Mouse (Mus musculus): ENCODE measurements around the gene Nek6.

GRCm38 (mm10) chr2:38533322-38533721, 21.9 kb downstream of the Nek6 start:
- TF ChIP-seq CTCF (conservative IDR thresholded peaks at IDR 0.05; ENCODE audit: low read length), result no peak
- no peak for TF ChIP-seq POU5F1 (IDR thresholded peaks at IDR 0.05; ENCODE audit: borderline replicate concordance, low read length)
- TF ChIP-seq NANOG (IDR thresholded peaks at IDR 0.05; ENCODE audit: borderline replicate concordance, low read length), result no peak
